Mouse (Mus musculus) small intestine, adult 2 months (tissue): Measurements from ENCODE around the gene Rsad2.

ENCODE experiments used
- CTCF ChIP-seq: fragments of 200-500 bp; IDR thresholded peaks from 2 replicates; pipeline ENCODE4 v1.5.1; 2012; ENCODE audit warnings: low read depth, mild to moderate bottlenecking, control low read depth, inconsistent platforms, low read length, moderate library complexity, mixed read lengths; ENCODE audit not compliant: insufficient replicate concordance, insufficient read length; ENCODE audit errors: extremely low read depth
- POLR2A ChIP-seq: fragments of 200-500 bp; IDR thresholded peaks from 2 replicates; pipeline ENCODE4 v1.6.1; 2012; ENCODE audit warnings: low read depth, mild to moderate bottlenecking, control low read depth, inconsistent platforms, low read length, moderate library complexity

- no peak for TF ChIP-seq CTCF
- TF ChIP-seq POLR2A, result no peak
Measured at GRCm38 (mm10) chr12:26449483-26449882, 6.8 kb downstream of the Rsad2 start.
